Mouse (Mus musculus) megakaryocyte-erythroid progenitor cell, adult 5 weeks (primary cell): ENCODE measurements around the gene Ldhd. TPM values are rescaled to one million over a fixed set of nuclear protein-coding genes. Genes with fewer than 3 reads are reported as not detected.

Source experiments
- polyA plus RNA-seq: library from polyadenylated mRNA; stranded (reverse); fragments of >175 nt; gene quantifications from 2 replicates; pipeline ENCODE4 v1.2.3, GENCODE M21; 2012

Gene Ldhd
- polyA plus RNA-seq: 0.44 and 0.47 TPM in 2 replicates

GRCm38 (mm10) chr8:111630105-111630521 lies at the start of gene Ldhd:
Gene Ldhd, minus strand, starts transcription at chr8:111630374.

GRCm38 (mm10) chr8:111643264-111644141 lies 13.3 kb upstream of the Ldhd start, which contains the start of gene Zfp1:
Gene Zfp1, plus strand, starts transcription at chr8:111643401.

Other genes with a start within 250 kb of the Ldhd start
- not detected in 2 replicates for gene Fa2h, start 236.6 kb downstream of the Ldhd start, polyA plus RNA-seq
- 2.2 and 2.7 TPM in 2 replicates for gene Wdr59, start 108.3 kb downstream of the Ldhd start, polyA plus RNA-seq
- gene Znrf1, start 94.3 kb downstream of the Ldhd start, polyA plus RNA-seq: 193 and 223 TPM in 2 replicates
- gene Zfp1, start 13.0 kb upstream of the Ldhd start, polyA plus RNA-seq: 5.0 and 5.5 TPM in 2 replicates
- gene Ctrb1, start 60.6 kb upstream of the Ldhd start, polyA plus RNA-seq: not detected in 2 replicates
- 0.86 and 0.96 TPM in 2 replicates for gene Bcar1, start 113.4 kb upstream of the Ldhd start, polyA plus RNA-seq
- gene Cfdp1, start 223.9 kb upstream of the Ldhd start, polyA plus RNA-seq: 18.2 and 25.7 TPM in 2 replicates
- 0.18 and 0.26 TPM in 2 replicates for gene Tmem170, start 246.4 kb upstream of the Ldhd start, polyA plus RNA-seq